Mouse (Mus musculus) cerebellum, adult 9-11 months (tissue): Measurements from ENCODE around the gene Hoxc5.

Experiments
- DNase-seq: peaks from one replicate; pipeline ENCODE4 v3.0.0; 2022

The Hoxc5 gene

GRCm38 (mm10) chr15:102967312-102967510 is at the start of gene Hoxc5:
TSS of gene Hoxc5 (plus strand) at chr15:102967443.
- DNase-seq = no peak

- no peak for DNase-seq
Measured at GRCm38 (mm10) chr15:102917972-102918572, 49.2 kb upstream of the Hoxc5 start.

GRCm38 (mm10) chr15:102918611-102919265 is 48.5 kb upstream of the Hoxc5 start:
- DNase-seq = no peak

GRCm38 (mm10) chr15:102919336-102920180 is 47.7 kb upstream of the Hoxc5 start:
- DNase-seq = no peak

GRCm38 (mm10) chr15:102920619-102921018 is 46.6 kb upstream of the Hoxc5 start:
- DNase-seq = no peak

GRCm38 (mm10) chr15:102921053-102922011 is 45.9 kb upstream of the Hoxc5 start, which contains the start of gene Hoxc13:
TSS of gene Hoxc13 (plus strand) at chr15:102921103.
- no peak for DNase-seq

GRCm38 (mm10) chr15:102922012-102922362 is 45.3 kb upstream of the Hoxc5 start:
- DNase-seq = no peak

GRCm38 (mm10) chr15:102922636-102923500 is 44.4 kb upstream of the Hoxc5 start:
- DNase-seq = no peak

- no peak for DNase-seq
Measured at GRCm38 (mm10) chr15:102927032-102927645, 40.1 kb upstream of the Hoxc5 start.

- DNase-seq = no peak
Measured at GRCm38 (mm10) chr15:102931706-102932358, 35.4 kb upstream of the Hoxc5 start.

GRCm38 (mm10) chr15:102934438-102934837 is 32.8 kb upstream of the Hoxc5 start:
- no peak for DNase-seq

- DNase-seq = no peak
Measured at GRCm38 (mm10) chr15:102934897-102935296, 32.3 kb upstream of the Hoxc5 start.

- no peak for DNase-seq
Measured at GRCm38 (mm10) chr15:102936279-102936972, 30.8 kb upstream of the Hoxc5 start, which contains the start of gene Hoxc12. TSS of gene Hoxc12 (plus strand) at chr15:102936757.

- DNase-seq = no peak
Measured at GRCm38 (mm10) chr15:102937036-102937666, 30.1 kb upstream of the Hoxc5 start.

GRCm38 (mm10) chr15:102939256-102940155 is 27.7 kb upstream of the Hoxc5 start:
- no peak for DNase-seq

- DNase-seq = no peak
Measured at GRCm38 (mm10) chr15:102942739-102943467, 24.3 kb upstream of the Hoxc5 start.

- DNase-seq = no peak
Measured at GRCm38 (mm10) chr15:102943468-102943813, 23.8 kb upstream of the Hoxc5 start.
